In genomic region chr14:120477982-120478568, GRCm38 (mm10) we compare ENCODE assay signal across 8 mouse cellular contexts. TPM values are rescaled to one million over a fixed set of nuclear protein-coding genes. Genes with fewer than 3 reads are reported as not detected.
DNase-seq lines count a peak whose midpoint lies in the region; ATAC-seq and TF ChIP-seq lines count a peak whose summit lies in the region.

Gene Rap2a (plus strand): TSS chr14:120478444.

- peak within 1 kb of the TSS; percentile 62 for H3K4me2 ChIP-seq in forebrain, postnatal 0 days (ENCODE audit: low read depth)
- peak within 1 kb of the TSS; percentile 61 for H3K4me2 ChIP-seq in lung, embryonic 15.5 days

- peak; percentile 88 for ATAC-seq in forebrain, postnatal 0 days
- peak; percentile 92 for ATAC-seq in lung, embryonic 15.5 days (ENCODE audit: borderline replicate concordance, extremely low read depth, low FRiP score, low TSS enrichment)

- H3K4me3 ChIP-seq in MEL (ENCODE audit: control insufficient read depth in 1 of 2, insufficient read depth in 1 of 2, low read depth in 2 of 2, low read length in 2 of 2), result peak within 1 kb of the TSS; percentile 88 to 98
- peak within 1 kb of the TSS; percentile 91 for H3K4me3 ChIP-seq in cerebellum, adult 2 months (replicated peaks; ENCODE audit: insufficient read depth, low read depth, low read length)
- peak within 1 kb of the TSS; percentile 97 for H3K4me3 ChIP-seq in forebrain, postnatal 0 days (ENCODE audit: low read depth, low read length)
- H3K4me3 ChIP-seq in lung, embryonic 15.5 days, result peak within 1 kb of the TSS; percentile 93

- H3K27ac ChIP-seq in MEL (ENCODE audit: control insufficient read depth, low read depth, low read length), result peak within 1 kb of the TSS; percentile 71
- H3K27ac ChIP-seq in cerebellum, adult 2 months (ENCODE audit: insufficient read depth, low read length), result peak within 1 kb of the TSS; percentile 99
- H3K27ac ChIP-seq in forebrain, postnatal 0 days (ENCODE audit: low read depth, low read length), result peak within 1 kb of the TSS; percentile 99
- H3K27ac ChIP-seq in lung, embryonic 15.5 days, result peak within 1 kb of the TSS; percentile 97

- no peaks in the 10 kb centered on the region for H3K9me3 ChIP-seq in MEL (replicated peaks; ENCODE audit: insufficient read depth, low read length)
- no peaks in the 10 kb centered on the region for H3K9me3 ChIP-seq in forebrain, postnatal 0 days (ENCODE audit: low read length)
- H3K9me3 ChIP-seq in lung, embryonic 15.5 days, result no peaks in the 10 kb centered on the region

- no peak for TF ChIP-seq EP300 in MEL (IDR thresholded peaks at IDR 0.05; ENCODE audit: low read depth in 1 of 2, low read length in 2 of 2)

- under 1% methylated on average over 78 of the region's 78 CpGs for WGBS in cerebellum, adult 2 months
- WGBS in forebrain, postnatal 0 days, result under 1% methylated on average over 76 of the region's 78 CpGs
- WGBS in lung, embryonic 15.5 days, result 2% methylated on average over 64 of the region's 78 CpGs

- peaks cover 3% of the 10 kb centered on the region for H3K79me2 ChIP-seq in MEL (ENCODE audit: control insufficient read depth, insufficient read depth, low read length, poor library complexity)

- H3K4me1 ChIP-seq in MEL (ENCODE audit: control insufficient read depth in 1 of 2, insufficient read depth in 2 of 2, low read length in 2 of 2), result no peaks in the 10 kb centered on the region; a peak in 1 of 4 replicates
- peaks cover 12% of the 10 kb centered on the region; the same call in 1 of the 2 replicates for H3K4me1 ChIP-seq in cerebellum, adult 2 months (ENCODE audit: control insufficient read depth, insufficient read depth, low read length)
- peaks cover 13% of the 10 kb centered on the region for H3K4me1 ChIP-seq in forebrain, postnatal 0 days (ENCODE audit: insufficient read depth)
- H3K4me1 ChIP-seq in lung, embryonic 15.5 days, result peaks cover 16% of the 10 kb centered on the region

- TF ChIP-seq POLR2A in MEL (IDR thresholded peaks at IDR 0.05; ENCODE audit: control insufficient read depth in 1 of 2, insufficient read depth in 1 of 2, low read depth in 1 of 2, low read length in 2 of 2, poor library complexity in 1 of 2), result peak; percentile 50 to 68; a peak in 2 of 4 replicates
- peak; percentile 92 for TF ChIP-seq POLR2A in cerebellum, adult 2 months (IDR thresholded peaks at IDR 0.05; ENCODE audit: borderline replicate concordance, insufficient read depth, low read length)

- H3K36me3 ChIP-seq in MEL (ENCODE audit: control insufficient read depth in 1 of 2, insufficient read depth in 2 of 2, low read length in 2 of 2), result no peaks in the 10 kb centered on the region; a peak in 1 of 4 replicates
- no peaks in the 10 kb centered on the region for H3K36me3 ChIP-seq in forebrain, postnatal 0 days (ENCODE audit: insufficient read depth)
- peaks cover 9% of the 10 kb centered on the region for H3K36me3 ChIP-seq in lung, embryonic 15.5 days

- TF ChIP-seq RAD21 in MEL (IDR thresholded peaks at IDR 0.05; ENCODE audit: low read depth, low read length), result no peak

- peak; percentile 93 for DNase-seq in MEL (ENCODE audit: low read depth, low spot score)
- peak; percentile 99 for DNase-seq in cerebellum, adult 2 months
- DNase-seq in forebrain, postnatal 0 days, result peak; percentile 100
- peak; percentile 96 for DNase-seq in heart, postnatal 4 days
- peak; percentile 95 to 98 for DNase-seq in layer of hippocampus, adult 8-10 months (ENCODE audit: low spot score in 2 of 2)
- DNase-seq in ovary, postnatal 10 days (ENCODE audit: low spot score), result peak; percentile 98
- DNase-seq in thymus, postnatal 10 days (ENCODE audit: low spot score in 2 of 2), result peak; percentile 94 to 95

- no peak for TF ChIP-seq CTCF in MEL (IDR thresholded peaks at IDR 0.05 in 2 of 3, conservative IDR thresholded peaks at IDR 0.05 in 1 of 3; ENCODE audit: control insufficient read depth in 1 of 3, insufficient read depth in 1 of 3, low read depth in 2 of 3, low read length in 3 of 3, poor library complexity in 1 of 3, severe bottlenecking in 1 of 3)
- no peak for TF ChIP-seq CTCF in cerebellum, adult 2 months (IDR thresholded peaks at IDR 0.05; ENCODE audit: borderline replicate concordance, insufficient read depth, low read depth, low read length)
- TF ChIP-seq CTCF in forebrain, postnatal 0 days (IDR thresholded peaks at IDR 0.05; ENCODE audit: low read depth), result no peak

- peak within 1 kb of the TSS; percentile 83 for H3K9ac ChIP-seq in MEL (ENCODE audit: control insufficient read depth, low read depth, low read length, poor library complexity, severe bottlenecking)
- H3K9ac ChIP-seq in forebrain, postnatal 0 days, result peak within 1 kb of the TSS; percentile 92
- peak within 1 kb of the TSS; percentile 83 for H3K9ac ChIP-seq in lung, embryonic 15.5 days

- no peaks in the 10 kb centered on the region for H3K27me3 ChIP-seq in MEL (ENCODE audit: control insufficient read depth in 1 of 2, insufficient read depth in 2 of 2, low read length in 2 of 2)
- H3K27me3 ChIP-seq in cerebellum, adult 2 months (ENCODE audit: control insufficient read depth, insufficient read depth, low read length), result no peaks in the 10 kb centered on the region
- H3K27me3 ChIP-seq in forebrain, postnatal 0 days (ENCODE audit: insufficient read depth, low read length), result no peaks in the 10 kb centered on the region
- no peaks in the 10 kb centered on the region for H3K27me3 ChIP-seq in lung, embryonic 15.5 days

TF ChIP-seq in MEL, 35 proteins besides CTCF, POLR2A, EP300 and RAD21:
- peak; percentile 63 for TF ChIP-seq NELFE (IDR thresholded peaks at IDR 0.05; ENCODE audit: low read depth, low read length)
- peak; percentile 75 for TF ChIP-seq ELF1 (IDR thresholded peaks at IDR 0.05; ENCODE audit: low read depth, low read length)
- TF ChIP-seq UBTF (IDR thresholded peaks at IDR 0.05; ENCODE audit: borderline replicate concordance, insufficient read depth, low read depth, low read length), result 0 out of 2 replicates have a peak, but pooled peaks have one; percentile 9
- peak; percentile 57; the same call in 1 of the 2 replicates for TF ChIP-seq NRF1 (IDR thresholded peaks at IDR 0.05; ENCODE audit: insufficient read depth, low read depth, low read length, poor library complexity, severe bottlenecking)
- TF ChIP-seq MXI1 (IDR thresholded peaks at IDR 0.05; ENCODE audit: low read depth, low read length), result peak; percentile 60
- TF ChIP-seq POLR2AphosphoS5 (IDR thresholded peaks at IDR 0.05; ENCODE audit: borderline replicate concordance, low read depth, low read length), result no peak
- no peak for TF ChIP-seq GATA1 (IDR thresholded peaks at IDR 0.05; ENCODE audit: low read depth, low read length)
TF ChIP-seq in MEL: peak in this region for 5.

RNA-seq across cellular contexts. Expression of gene Rap2a, which starts in this region (rescaled TPM):
- 4.7 and 5.1 TPM in 2 replicates for total RNA-seq in MEL (2012; rRNA removed)
- 1 to 10 TPM in 1 of 2 experiments, not detected in 1; 8.6 TPM for polyA plus RNA-seq in MEL (2012; ENCODE audit: insufficient read depth in 1 of 2, insufficient read length in 2 of 2, low read depth in 1 of 2, low replicate concordance in 2 of 2, missing spikeins in 1 of 2)
- polyA plus RNA-seq in cerebellum, adult 2 months (2012; rRNA removed), result 38.1 and 39.3 TPM in 2 replicates
- 75.9 and 78.4 TPM in 2 replicates for total RNA-seq in forebrain, postnatal 0 days (2014; rRNA removed)
- 19.3 and 29.5 TPM in 2 replicates for polyA plus RNA-seq in forebrain, postnatal 0 days (2015; fragmentation: Nextera tagmentation; extraction: Ambion mirVana)
- total RNA-seq in heart, postnatal 4 days (2021), result 10 to 100 TPM; 22.0 to 23.4 TPM
- total RNA-seq in layer of hippocampus, adult 8-10 months (2022), result 10 to 100 TPM; 67.6 to 82.7 (median 71.8) TPM
- polyA plus RNA-seq in lung, embryonic 15.5 days (2015; fragmentation: Nextera tagmentation; extraction: Ambion mirVana), result 41.2 and 43.2 TPM in 2 replicates

Comparison
In these comparisons a context has a peak if more than half of its experiments do, and no peak if none do; other contexts are left out.
1. Peak in every context shown above with its lines: DNase-seq, ATAC-seq, H3K4me3 ChIP-seq and H3K27ac ChIP-seq.